Mouse (Mus musculus): Measurements from ENCODE around the gene Slc38a2. TPM values are rescaled to one million over a fixed set of nuclear protein-coding genes. Genes with fewer than 3 reads are reported as not detected.

Slc38a2 gene
- 52.4 and 58.6 TPM in 2 replicates for polyA plus RNA-seq (2012; rRNA removed)

GRCm38 (mm10) chr15:96699521-96700511, at the start of gene Slc38a2:
Slc38a2 (minus strand) TSS chr15:96699730.
- Histone ChIP-seq H3K27ac (ENCODE audit: insufficient read depth, low read length) (peak within 1 kb of the TSS; percentile 100), H3K4me3 (ENCODE audit: insufficient read depth, low read length) (peak within 1 kb of the TSS; percentile 86), H3K4me1 (ENCODE audit: control insufficient read depth, insufficient read depth, low read length) (peaks cover 2% of the 10 kb centered on the region; the same call in 1 of the 2 replicates)
- TF ChIP-seq POLR2A (IDR thresholded peaks at IDR 0.05; ENCODE audit: extremely low read depth, insufficient read depth, low read length) (peak; percentile 92), CTCF (IDR thresholded peaks at IDR 0.05; ENCODE audit: extremely low read depth, insufficient read depth, low read length) (no peak)

- Histone ChIP-seq H3K4me1 (ENCODE audit: control insufficient read depth, insufficient read depth, low read length) (no peaks in the 10 kb centered on the region), H3K4me3 (ENCODE audit: insufficient read depth, low read length) (no peak overlapping the region), H3K27ac (ENCODE audit: insufficient read depth, low read length) (no peak overlapping the region)
- TF ChIP-seq POLR2A (IDR thresholded peaks at IDR 0.05; ENCODE audit: extremely low read depth, insufficient read depth, low read length) (no peak), CTCF (IDR thresholded peaks at IDR 0.05; ENCODE audit: extremely low read depth, insufficient read depth, low read length) (no peak)
Measured at GRCm38 (mm10) chr15:96749101-96749500, 49.6 kb upstream of the Slc38a2 start.

- no peak overlapping the region for H3K27ac ChIP-seq (ENCODE audit: insufficient read depth, low read length)
- no peak for TF ChIP-seq POLR2A (IDR thresholded peaks at IDR 0.05; ENCODE audit: extremely low read depth, insufficient read depth, low read length)
- no peak for TF ChIP-seq CTCF (IDR thresholded peaks at IDR 0.05; ENCODE audit: extremely low read depth, insufficient read depth, low read length)
- no peak overlapping the region for H3K4me3 ChIP-seq (ENCODE audit: insufficient read depth, low read length)
- no peaks in the 10 kb centered on the region for H3K4me1 ChIP-seq (ENCODE audit: control insufficient read depth, insufficient read depth, low read length)
Measured at GRCm38 (mm10) chr15:96747551-96747950, 48.0 kb upstream of the Slc38a2 start.

GRCm38 (mm10) chr15:96746986-96747385, 47.5 kb upstream of the Slc38a2 start:
- no peaks in the 10 kb centered on the region for H3K4me1 ChIP-seq (ENCODE audit: control insufficient read depth, insufficient read depth, low read length)
- TF ChIP-seq CTCF (IDR thresholded peaks at IDR 0.05; ENCODE audit: extremely low read depth, insufficient read depth, low read length): no peak
- TF ChIP-seq POLR2A (IDR thresholded peaks at IDR 0.05; ENCODE audit: extremely low read depth, insufficient read depth, low read length): no peak
- H3K27ac ChIP-seq (ENCODE audit: insufficient read depth, low read length): no peak overlapping the region
- H3K4me3 ChIP-seq (ENCODE audit: insufficient read depth, low read length): no peak overlapping the region

DNA sequence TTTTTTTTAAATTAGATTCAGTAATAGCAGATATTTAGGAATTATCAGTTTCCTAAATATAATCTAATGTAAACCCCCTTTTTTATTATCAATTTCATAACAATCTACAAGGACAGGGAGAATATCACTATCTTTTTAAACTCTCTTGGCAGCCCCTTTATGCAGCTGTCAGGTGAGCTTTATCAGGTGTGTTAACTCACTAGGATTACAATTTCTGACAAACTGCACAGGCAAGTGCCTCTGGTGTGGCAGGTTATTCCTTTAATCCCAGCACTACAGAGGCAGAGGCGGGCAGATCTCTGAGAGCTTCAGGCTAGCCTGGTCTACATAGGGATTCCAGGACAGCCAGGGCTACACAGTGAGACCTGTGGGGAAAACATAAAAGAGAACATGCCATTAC, 45.8 kb upstream of the Slc38a2 start:
- TF ChIP-seq POLR2A (IDR thresholded peaks at IDR 0.05; ENCODE audit: extremely low read depth, insufficient read depth, low read length): no peak
- no peak for TF ChIP-seq CTCF (IDR thresholded peaks at IDR 0.05; ENCODE audit: extremely low read depth, insufficient read depth, low read length)
- no peak overlapping the region for H3K27ac ChIP-seq (ENCODE audit: insufficient read depth, low read length)
- no peaks in the 10 kb centered on the region for H3K4me1 ChIP-seq (ENCODE audit: control insufficient read depth, insufficient read depth, low read length)
- H3K4me3 ChIP-seq (ENCODE audit: insufficient read depth, low read length): no peak overlapping the region

DNA sequence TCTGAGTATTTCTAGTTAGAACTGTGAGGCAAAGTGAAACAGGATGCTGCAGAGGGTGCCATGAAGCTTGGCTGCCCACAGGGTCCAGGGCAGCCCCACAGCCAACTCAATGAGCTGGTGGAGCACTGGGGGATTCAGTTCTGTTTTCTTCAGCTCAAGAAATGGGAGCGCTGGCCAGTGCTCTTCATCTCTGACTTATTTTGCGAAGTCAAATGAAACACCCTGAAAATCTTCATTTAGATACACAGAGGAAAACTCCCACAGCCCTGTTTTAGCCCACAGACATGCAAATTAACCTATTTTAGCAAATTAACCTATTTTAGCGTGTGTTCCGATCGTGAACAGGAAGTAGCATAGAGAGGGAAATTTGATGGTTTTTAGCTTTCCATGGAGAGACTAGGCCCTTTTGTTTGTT, 45.4 kb upstream of the Slc38a2 start:
- TF ChIP-seq CTCF (IDR thresholded peaks at IDR 0.05; ENCODE audit: extremely low read depth, insufficient read depth, low read length) (no peak), POLR2A (IDR thresholded peaks at IDR 0.05; ENCODE audit: extremely low read depth, insufficient read depth, low read length) (no peak)
- no peak overlapping the region for H3K4me3 ChIP-seq (ENCODE audit: insufficient read depth, low read length)
- no peak overlapping the region for H3K27ac ChIP-seq (ENCODE audit: insufficient read depth, low read length)
- no peaks in the 10 kb centered on the region for H3K4me1 ChIP-seq (ENCODE audit: control insufficient read depth, insufficient read depth, low read length)

DNA sequence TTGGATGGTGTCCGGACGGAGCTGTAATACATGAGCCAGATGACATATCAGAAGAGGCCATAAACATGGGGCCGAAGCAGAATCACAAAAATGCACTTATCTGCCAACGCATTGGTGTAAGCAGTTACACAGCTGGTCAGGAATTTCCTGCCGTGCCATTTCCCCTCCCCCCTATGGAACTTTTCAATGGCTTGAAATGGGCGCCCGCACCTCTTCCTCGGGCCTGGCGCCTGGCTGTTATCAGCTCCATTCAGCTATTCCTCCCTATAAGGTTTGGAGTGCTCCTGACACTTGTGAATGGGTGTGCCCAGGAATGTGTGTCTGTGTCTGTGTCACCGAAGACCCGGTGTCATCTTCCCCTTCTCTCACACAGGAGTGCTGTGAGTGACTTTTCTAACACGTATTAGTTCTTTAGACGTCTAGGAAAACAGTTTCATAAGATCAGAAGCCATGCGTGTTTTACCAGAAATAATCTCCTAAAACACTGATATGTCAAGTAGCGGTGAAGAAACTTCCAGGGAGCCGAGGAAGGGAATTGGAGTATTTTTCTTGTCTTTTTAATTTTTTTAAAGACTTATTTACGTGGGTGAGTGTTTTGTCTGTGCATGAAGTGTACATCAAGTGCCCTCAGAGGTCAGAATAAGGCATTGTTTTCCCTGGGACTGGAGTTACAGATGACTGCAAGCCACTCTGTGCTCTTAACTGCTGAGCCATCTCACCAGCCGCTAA, 44.8 kb upstream of the Slc38a2 start:
- Histone ChIP-seq H3K4me1 (ENCODE audit: control insufficient read depth, insufficient read depth, low read length) (no peaks in the 10 kb centered on the region), H3K4me3 (ENCODE audit: insufficient read depth, low read length) (no peak overlapping the region)

GRCm38 (mm10) chr15:96743257-96743656, 43.7 kb upstream of the Slc38a2 start:
- TF ChIP-seq POLR2A (IDR thresholded peaks at IDR 0.05; ENCODE audit: extremely low read depth, insufficient read depth, low read length): no peak
- TF ChIP-seq CTCF (IDR thresholded peaks at IDR 0.05; ENCODE audit: extremely low read depth, insufficient read depth, low read length): no peak
- H3K4me1 ChIP-seq (ENCODE audit: control insufficient read depth, insufficient read depth, low read length): no peaks in the 10 kb centered on the region
- no peak overlapping the region for H3K4me3 ChIP-seq (ENCODE audit: insufficient read depth, low read length)
- H3K27ac ChIP-seq (ENCODE audit: insufficient read depth, low read length): no peak overlapping the region

More for the DNA sequence above, 44.8 kb upstream of the Slc38a2 start:
- TF ChIP-seq CTCF (IDR thresholded peaks at IDR 0.05; ENCODE audit: extremely low read depth, insufficient read depth, low read length) (no peak), POLR2A (IDR thresholded peaks at IDR 0.05; ENCODE audit: extremely low read depth, insufficient read depth, low read length) (no peak)
- no peak overlapping the region for H3K27ac ChIP-seq (ENCODE audit: insufficient read depth, low read length)

DNA sequence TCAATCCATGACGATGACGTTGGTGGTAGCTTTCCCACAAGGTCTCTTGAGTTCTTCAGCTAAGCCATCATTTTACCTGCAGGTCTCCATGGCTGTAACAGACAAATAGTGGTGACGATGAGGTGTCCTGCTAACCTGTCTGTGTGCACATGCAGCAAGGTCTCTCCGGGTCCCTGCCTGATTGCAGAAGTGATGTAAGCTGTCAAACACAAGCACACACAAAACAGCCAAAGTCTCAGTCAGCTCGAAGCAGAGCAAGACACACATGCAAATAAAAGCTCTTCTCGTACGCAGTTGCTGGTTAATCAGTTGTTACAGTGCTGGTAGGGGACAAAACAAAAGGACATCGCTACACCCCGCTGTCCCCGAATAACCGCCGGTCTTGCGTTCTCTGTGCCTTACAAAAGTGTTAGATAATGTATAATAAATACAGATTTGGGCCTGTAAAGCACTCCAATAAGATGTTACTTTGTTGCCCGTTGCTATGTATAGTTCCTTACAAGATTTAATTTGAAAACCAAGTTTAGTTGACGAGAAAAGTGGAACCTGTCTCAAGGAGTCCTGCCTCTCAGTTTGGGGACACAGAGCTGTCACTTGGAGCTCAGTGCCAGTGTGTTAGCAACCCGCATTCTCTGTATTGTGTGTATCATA, 43.2 kb upstream of the Slc38a2 start:
- H3K27ac ChIP-seq (ENCODE audit: insufficient read depth, low read length): no peak overlapping the region
- H3K4me1 ChIP-seq (ENCODE audit: control insufficient read depth, insufficient read depth, low read length): no peaks in the 10 kb centered on the region
- no peak overlapping the region for H3K4me3 ChIP-seq (ENCODE audit: insufficient read depth, low read length)
- no peak for TF ChIP-seq CTCF (IDR thresholded peaks at IDR 0.05; ENCODE audit: extremely low read depth, insufficient read depth, low read length)
- TF ChIP-seq POLR2A (IDR thresholded peaks at IDR 0.05; ENCODE audit: extremely low read depth, insufficient read depth, low read length): no peak
